Mouse (Mus musculus) heart, postnatal 0 days (tissue): ENCODE data around the gene Krt14. TPM values are rescaled to one million over a fixed set of nuclear protein-coding genes. Genes with fewer than 3 reads are reported as not detected.

Experiments used
- ATAC-seq: fragments of 200-750 bp; cut with Nextera tagmentation; 2 replicates; pipeline ENCODE4 v1.8.0; 2017; ENCODE audit warnings: low read depth, moderate number of reproducible peaks, moderate library complexity; ENCODE audit not compliant: insufficient read depth
- DNase-seq: peaks from one replicate; pipeline ENCODE4 v3.0.0-alpha.2; 2016; ENCODE audit warnings: low spot score
- H3K27ac ChIP-seq: fragments of 300-500 bp; sonication (generic); 2 replicates; pipeline ENCODE4 v1.5.1; 2014; ENCODE audit warnings: low read depth, mild to moderate bottlenecking
- H3K27me3 ChIP-seq: fragments of 300-500 bp; sonication (generic); 2 replicates; pipeline ENCODE4 v1.6.1; 2014; ENCODE audit warnings: low read length, mixed read lengths; ENCODE audit not compliant: control insufficient read depth, insufficient read depth
- H3K36me3 ChIP-seq: fragments of 300-500 bp; sonication (generic); replicated peaks from 2 replicates; pipeline ENCODE4 v1.6.1; 2014; ENCODE audit warnings: low read length, mixed read lengths; ENCODE audit not compliant: control insufficient read depth, insufficient read depth
- H3K4me1 ChIP-seq: fragments of 300-500 bp; sonication (generic); 2 replicates; pipeline ENCODE4 v1.6.1; 2014; ENCODE audit warnings: antibody characterized with exemption; ENCODE audit not compliant: control insufficient read depth, insufficient read depth
- H3K4me2 ChIP-seq: fragments of 300-500 bp; sonication (generic); 2 replicates; pipeline ENCODE4 v1.6.1; 2014; ENCODE audit warnings: low read depth, mild to moderate bottlenecking, low read length, moderate library complexity
- H3K4me3 ChIP-seq: fragments of 300-500 bp; sonication (generic); 2 replicates; pipeline ENCODE4 v1.5.1; 2014; ENCODE audit warnings: low read depth, low read length
- H3K9ac ChIP-seq: fragments of 300-500 bp; sonication (generic); replicated peaks from 2 replicates; pipeline ENCODE4 v1.6.1; 2014; ENCODE audit warnings: low read depth, low read length, mixed read lengths
- H3K9me3 ChIP-seq: fragments of 300-500 bp; sonication (generic); replicated peaks from 2 replicates; pipeline ENCODE4 v1.6.1; 2016; ENCODE audit warnings: low read length; ENCODE audit not compliant: control insufficient read depth
- CTCF ChIP-seq: IDR thresholded peaks from 2 replicates; pipeline ENCODE4 v1.5.1; 2016; ENCODE audit warnings: antibody characterized with exemption, control low read depth, low read depth
- EP300 ChIP-seq: IDR thresholded peaks from 2 replicates; pipeline ENCODE4 v1.6.1; 2016; ENCODE audit warnings: antibody characterized with exemption, low read depth
- WGBS: fragments of 180-500 bp; shearing (Covaris S2); extraction: QIAGEN DNeasy Blood & Tissue Kit; methylation state at CpG from one replicate; pipeline ENCODE4 v1.1.7; 2014; 5-methylcytosine and 5-hydroxymethylcytosine counted together
- polyA plus RNA-seq: library from polyadenylated mRNA; unstranded; fragments of >200 nt; fragmentation: Nextera tagmentation; extraction: Ambion mirVana; gene quantifications from 2 replicates; pipeline ENCODE4 v1.2.1, GENCODE M21; 2015
- total RNA-seq: library from RNA; depleted of rRNA; stranded (reverse); fragments of >200 nt; gene quantifications from 2 replicates; pipeline ENCODE4 v1.2.3, GENCODE M21; 2014; ENCODE audit warnings: low replicate concordance

Gene Krt14
- total and polyA plus RNA-seq, 2 experiments from 2014 or later: 2.3 to 2.8 TPM

DNA sequence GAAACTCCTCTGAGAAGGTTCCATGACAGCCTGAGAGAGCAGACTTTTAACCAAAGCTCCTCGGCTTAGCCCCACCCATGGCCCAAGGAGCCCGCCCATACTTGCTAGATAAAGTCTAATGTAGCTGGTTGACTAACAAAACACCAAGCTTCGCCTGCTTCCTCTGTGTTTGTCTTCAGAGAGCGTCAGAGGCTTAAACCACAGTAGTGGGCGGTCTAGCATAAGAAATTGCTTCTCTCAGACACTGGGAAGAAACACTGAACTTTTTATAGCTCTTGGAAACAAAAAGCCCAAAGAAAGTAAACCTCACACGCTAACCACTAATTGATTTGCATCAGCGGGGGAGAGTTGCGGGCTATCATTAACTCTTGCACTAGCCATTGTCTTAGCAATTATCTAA, 14.4 kb upstream of the Krt14 start:
- H3K27ac ChIP-seq: no peak overlapping the region
- no peak overlapping the region for H3K4me2 ChIP-seq
- 63% methylated on average over 8 of the region's 8 CpGs for WGBS
- no peak for TF ChIP-seq EP300
- no peak for TF ChIP-seq CTCF
- DNase-seq (no peak), ATAC-seq (no peak)
- H3K9me3 ChIP-seq: peaks cover 6% of the 10 kb centered on the region; the same call in 1 of the 2 replicates
- no peaks in the 10 kb centered on the region for H3K4me1 ChIP-seq
- H3K36me3 ChIP-seq: no peaks in the 10 kb centered on the region
- no peaks in the 10 kb centered on the region for H3K27me3 ChIP-seq
- H3K4me3 ChIP-seq: no peak overlapping the region
- H3K9ac ChIP-seq: no peak overlapping the region

DNA sequence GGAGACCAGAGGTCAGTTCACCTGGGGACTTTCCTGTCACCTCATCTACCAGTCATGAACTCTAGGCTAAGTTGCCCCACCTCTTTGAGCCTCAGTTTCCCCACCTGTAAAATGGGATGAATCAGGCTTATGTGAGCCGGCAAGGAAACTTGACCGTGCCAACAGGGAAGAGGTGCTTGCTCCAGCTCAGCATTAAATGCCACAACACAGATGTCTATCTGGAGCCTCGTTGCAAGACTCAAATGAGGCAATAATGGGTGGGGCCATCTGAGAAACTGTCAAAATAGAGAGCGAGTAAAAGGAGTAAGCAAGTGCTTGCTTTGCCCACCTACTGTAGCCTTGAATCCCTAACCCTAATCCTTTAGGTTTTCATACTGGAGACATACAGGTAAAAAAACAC, 12.0 kb upstream of the Krt14 start:
- Histone ChIP-seq H3K27me3 (no peaks in the 10 kb centered on the region), H3K27ac (no peak overlapping the region), H3K36me3 (no peaks in the 10 kb centered on the region), H3K9ac (no peak overlapping the region), H3K4me3 (no peak overlapping the region), H3K9me3 (no peaks in the 10 kb centered on the region), H3K4me1 (no peaks in the 10 kb centered on the region), H3K4me2 (no peak overlapping the region)
- DNase-seq (no peak), ATAC-seq (no peak)
- 73% methylated on average over 4 of the region's 4 CpGs for WGBS
- TF ChIP-seq EP300: no peak

DNA sequence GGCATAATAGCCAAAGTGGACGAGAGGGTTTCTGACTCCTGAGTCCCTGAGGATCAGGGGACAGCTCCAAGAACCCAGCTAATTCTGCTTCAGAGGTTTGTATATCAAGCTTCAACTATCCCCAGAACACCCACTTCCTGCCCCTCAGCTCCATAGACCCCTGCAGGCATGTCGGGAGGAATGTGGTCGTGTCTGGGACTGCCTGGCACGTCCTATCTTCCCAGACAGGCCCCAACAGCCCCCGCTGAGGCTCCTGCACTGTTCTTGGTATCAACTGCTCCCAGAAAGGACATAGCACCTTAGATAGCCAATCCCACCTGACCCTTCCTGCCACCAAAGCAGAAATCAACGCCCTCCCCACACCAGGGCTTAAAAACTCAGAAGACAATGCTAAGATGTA, 1.2 kb upstream of the Krt14 start:
- H3K9ac ChIP-seq: no peak overlapping the region
- H3K27ac ChIP-seq: no peak overlapping the region
- DNase-seq: no peak
- no peak overlapping the region for H3K4me2 ChIP-seq
- no peaks in the 10 kb centered on the region for H3K27me3 ChIP-seq
- ATAC-seq: no peak
- H3K9me3 ChIP-seq: no peaks in the 10 kb centered on the region
- no peak overlapping the region for H3K4me3 ChIP-seq
- no peak for TF ChIP-seq CTCF
- no peak for TF ChIP-seq EP300
- no peaks in the 10 kb centered on the region for H3K4me1 ChIP-seq
- no peaks in the 10 kb centered on the region for H3K36me3 ChIP-seq
- 23% methylated on average over 6 of the region's 6 CpGs for WGBS

DNA sequence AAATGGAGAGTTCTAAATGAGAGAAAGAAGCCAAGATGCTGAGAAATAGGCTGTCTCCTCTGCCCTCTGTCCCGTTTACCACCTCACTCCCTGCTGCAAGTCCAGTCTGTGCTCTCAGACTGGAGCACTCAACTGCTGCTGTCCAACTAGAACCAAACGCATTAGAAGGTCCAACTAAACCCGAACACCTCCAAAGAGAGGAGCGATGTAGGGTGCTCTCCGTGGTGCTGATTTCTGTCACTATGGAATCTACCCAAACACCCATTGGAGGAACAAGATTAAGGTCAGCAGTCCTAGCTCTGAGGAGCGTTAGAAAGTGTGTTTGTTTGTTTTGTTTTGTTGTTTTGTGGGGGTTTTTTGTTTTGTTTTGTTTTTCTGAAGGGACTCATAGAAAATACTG, 3.9 kb downstream of the Krt14 start:
- H3K9me3 ChIP-seq: no peaks in the 10 kb centered on the region
- H3K27ac ChIP-seq: no peak overlapping the region
- no peaks in the 10 kb centered on the region for H3K27me3 ChIP-seq
- H3K36me3 ChIP-seq: no peaks in the 10 kb centered on the region
- ATAC-seq (peak; percentile 39; the same call in 1 of the 2 replicates), DNase-seq (peak; percentile 70)
- H3K9ac ChIP-seq: no peak overlapping the region
- H3K4me2 ChIP-seq: no peak overlapping the region
- H3K4me1 ChIP-seq: no peaks in the 10 kb centered on the region
- no peak for TF ChIP-seq CTCF
- no peak for TF ChIP-seq EP300
- H3K4me3 ChIP-seq: no peak overlapping the region
- WGBS: 9% methylated on average over 6 of the region's 6 CpGs

DNA sequence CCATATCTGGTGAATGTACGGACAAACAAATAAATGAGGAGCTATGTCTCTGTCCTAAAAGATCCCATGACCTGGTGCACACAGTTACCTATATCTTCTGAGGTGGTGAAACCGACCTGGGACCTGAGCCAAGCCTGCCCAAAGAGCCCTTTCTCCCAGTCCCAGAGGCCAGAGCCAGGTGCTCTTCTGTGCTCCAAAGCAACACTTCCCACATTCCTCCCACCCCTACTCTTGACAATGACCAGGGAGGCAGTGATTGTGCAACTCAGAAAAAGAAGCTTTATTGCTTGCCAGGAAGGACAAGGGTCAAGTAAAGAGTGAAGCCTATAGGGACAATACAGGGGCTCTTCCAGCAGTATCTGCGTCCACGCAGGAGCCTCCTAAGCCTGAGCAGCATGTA, 4.4 kb downstream of the Krt14 start:
- Histone ChIP-seq H3K27ac (no peak overlapping the region), H3K4me1 (no peaks in the 10 kb centered on the region), H3K4me3 (no peak overlapping the region), H3K36me3 (no peaks in the 10 kb centered on the region), H3K4me2 (no peak overlapping the region), H3K9ac (no peak overlapping the region), H3K27me3 (no peaks in the 10 kb centered on the region), H3K9me3 (no peaks in the 10 kb centered on the region)
- DNase-seq: no peak
- TF ChIP-seq EP300 (no peak), CTCF (no peak)
- ATAC-seq: no peak
- 72% methylated on average over 4 of the region's 4 CpGs for WGBS

DNA sequence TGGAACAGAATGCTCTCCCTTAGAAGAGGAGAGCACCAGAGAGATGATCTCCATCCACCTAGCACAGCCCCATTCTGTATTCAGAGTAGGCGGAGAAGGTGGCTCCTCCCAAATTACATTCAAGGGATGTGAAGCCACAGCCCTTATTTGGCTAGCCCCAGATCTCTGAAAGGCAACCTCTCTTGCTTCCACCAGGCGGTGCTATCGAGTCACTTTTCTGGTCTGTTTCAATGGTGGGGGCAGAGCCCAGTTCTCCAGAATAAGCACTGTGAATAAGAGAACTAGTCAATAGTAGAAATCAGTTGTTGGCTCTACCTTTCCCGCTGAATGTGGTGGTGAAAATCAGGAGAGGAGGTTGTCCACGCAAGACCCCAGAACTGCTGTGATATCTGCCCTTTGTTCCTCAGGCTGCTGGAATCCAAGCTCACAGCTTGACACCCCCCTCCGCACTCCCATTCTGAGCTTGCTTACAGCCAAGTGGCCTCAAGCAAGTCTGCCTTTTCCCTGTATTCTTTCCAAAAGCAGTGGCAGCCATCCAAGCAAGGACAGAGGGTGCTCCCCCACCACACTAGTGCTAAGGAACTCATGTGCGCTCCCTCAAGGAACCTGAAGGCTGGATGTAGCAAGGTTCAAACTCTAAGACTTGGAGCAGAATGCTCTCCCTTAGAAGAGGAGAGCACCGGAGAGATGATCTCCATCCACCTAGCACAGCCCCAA, 7.1 kb downstream of the Krt14 start:
- H3K27ac ChIP-seq: no peak overlapping the region
- TF ChIP-seq EP300 (no peak), CTCF (peak; percentile 28; the same call in 1 of the 2 replicates)
- no peak overlapping the region for H3K4me2 ChIP-seq
- no peaks in the 10 kb centered on the region for H3K27me3 ChIP-seq
- ATAC-seq: no peak
- no peak overlapping the region for H3K4me3 ChIP-seq
- no peak overlapping the region for H3K9ac ChIP-seq
- H3K4me1 ChIP-seq: no peaks in the 10 kb centered on the region
- H3K36me3 ChIP-seq: no peaks in the 10 kb centered on the region
- no peaks in the 10 kb centered on the region for H3K9me3 ChIP-seq
- DNase-seq: no peak
- 45% methylated on average over 8 of the region's 8 CpGs for WGBS
